Mouse (Mus musculus) heart, postnatal 36 days (tissue): ENCODE data around the gene Cphx1. TPM values are rescaled to one million over a fixed set of nuclear protein-coding genes. Genes with fewer than 3 reads are reported as not detected.

Experiments
- total RNA-seq, 2 experiments: library from RNA; stranded (reverse); gene quantifications; 2 replicates each; pipeline ENCODE4 v1.2.3; 2021

The Cphx1 gene
- total RNA-seq, 2 experiments from 2014 or later = not detected

Other genes starting within 250 kb of the Cphx1 start
- gene Ppif, start 244.2 kb upstream of the Cphx1 start, total RNA-seq = 100 to 1,000 TPM; 294 to 308 TPM
- gene Zcchc24, start 169.3 kb upstream of the Cphx1 start, total RNA-seq = 10 to 100 TPM; 35.0 to 39.0 TPM
- 10 to 100 TPM; 81.8 to 87.0 TPM for gene Anxa11, start 96.1 kb upstream of the Cphx1 start, total RNA-seq
- 1 to 10 TPM; 2.0 to 2.4 TPM for gene Plac9a, start 35.2 kb upstream of the Cphx1 start, total RNA-seq
- gene Tmem254a, start 10.6 kb upstream of the Cphx1 start, total RNA-seq = 1 to 10 TPM in 1 of 2 experiments, under 1 TPM in 1; 0.75 to 1.2 TPM
- under 1 TPM in 1 of 2 experiments, not detected in 1; 0.14 TPM for gene Duxbl1, start 40.3 kb downstream of the Cphx1 start, total RNA-seq
- gene Gm9780, start 104.4 kb downstream of the Cphx1 start, total RNA-seq = 10 to 100 TPM; 17.7 to 21.2 TPM
- 1 to 10 TPM; 6.3 to 9.3 TPM for gene Tmem254c, start 129.1 kb downstream of the Cphx1 start, total RNA-seq
- gene Cphx2, start 143.2 kb downstream of the Cphx1 start, total RNA-seq = not detected
- not detected for gene Cphx3, start 144.0 kb downstream of the Cphx1 start, total RNA-seq
- gene Duxbl2, start 180.0 kb downstream of the Cphx1 start, total RNA-seq = not detected
- 10 to 100 TPM; 48.1 to 57.6 TPM for gene Plac9b, start 244.2 kb downstream of the Cphx1 start, total RNA-seq